Mouse (Mus musculus): ENCODE data around the gene Krt9.

Gene Krt9

DNA sequence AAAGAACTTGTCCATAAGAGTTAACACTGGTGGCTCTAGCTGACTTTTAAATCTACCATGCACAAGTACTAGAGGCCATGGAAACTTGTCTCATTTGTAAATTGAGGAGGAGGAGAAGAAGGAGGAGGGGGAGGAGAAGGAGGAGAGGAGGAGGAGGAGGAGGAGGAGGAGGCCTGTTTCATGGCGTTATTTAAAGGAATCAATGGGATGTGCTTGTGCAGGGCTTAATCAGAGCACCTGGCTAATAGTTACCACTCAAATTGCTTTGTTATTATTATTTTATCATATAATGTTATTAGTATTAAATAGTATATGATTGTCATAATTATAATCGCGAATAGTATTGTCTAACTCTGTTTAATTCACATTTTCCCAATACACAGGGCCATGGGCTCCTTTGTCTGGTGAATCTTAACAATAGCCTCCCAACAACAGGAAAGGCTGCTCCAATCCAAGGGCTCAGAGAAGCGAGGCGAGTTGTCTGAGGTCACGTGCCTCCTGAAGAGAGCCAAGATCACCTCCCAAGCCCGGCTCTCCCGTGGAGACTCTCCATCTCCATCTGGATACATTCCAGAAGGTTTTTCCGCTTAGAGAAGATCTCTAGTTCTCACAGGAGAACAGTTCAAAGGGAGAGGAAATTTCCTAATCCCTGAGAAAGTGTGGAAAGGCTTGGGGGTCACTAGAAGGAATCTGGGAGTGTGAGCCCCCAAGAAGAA is 44.3 kb downstream of the Krt9 start, which contains the start of gene Krt19:
TSS of gene Krt19 (minus strand) at position 51 of the 716 bp plus-strand sequence.
- DNase-seq = peak in 1 of 2 experiments; percentile 18

DNA sequence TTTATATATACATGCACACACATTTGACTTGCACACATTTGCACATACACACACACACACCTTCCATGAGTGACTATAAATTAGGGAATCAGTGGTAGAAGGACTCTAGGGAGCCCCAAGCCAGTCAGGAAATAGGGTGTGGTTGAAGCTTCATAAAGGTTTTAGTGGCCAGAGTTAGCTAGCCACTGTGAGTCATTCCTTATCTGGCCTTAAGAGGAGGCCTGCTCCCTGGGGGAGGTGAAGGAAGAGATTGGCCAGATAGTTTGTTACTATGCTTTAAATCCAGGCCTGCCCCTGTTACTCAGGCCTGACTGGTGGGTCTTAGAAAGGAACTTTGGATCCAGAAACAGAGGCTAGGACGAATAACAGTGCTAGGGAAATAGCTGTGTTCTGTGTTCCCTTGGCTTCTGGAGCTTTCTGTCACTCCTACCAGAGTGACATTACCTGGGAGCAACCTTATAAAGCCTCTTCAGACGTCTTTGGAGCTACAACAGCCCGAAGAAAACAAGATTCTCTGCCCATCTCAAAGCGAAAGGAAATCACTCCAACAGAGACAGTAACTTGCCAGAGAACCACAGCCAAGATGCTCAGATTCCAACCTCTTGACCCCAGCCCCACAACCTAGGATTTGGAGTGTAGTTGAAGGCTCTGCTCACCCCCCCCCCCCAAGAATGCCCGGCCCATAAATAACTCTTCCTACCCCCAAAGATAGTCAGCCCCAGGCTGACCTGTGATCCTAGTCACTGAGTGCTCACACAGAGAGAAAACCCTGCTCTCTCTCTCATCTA is 45.3 kb downstream of the Krt9 start:
- DNase-seq = no peak

DNA sequence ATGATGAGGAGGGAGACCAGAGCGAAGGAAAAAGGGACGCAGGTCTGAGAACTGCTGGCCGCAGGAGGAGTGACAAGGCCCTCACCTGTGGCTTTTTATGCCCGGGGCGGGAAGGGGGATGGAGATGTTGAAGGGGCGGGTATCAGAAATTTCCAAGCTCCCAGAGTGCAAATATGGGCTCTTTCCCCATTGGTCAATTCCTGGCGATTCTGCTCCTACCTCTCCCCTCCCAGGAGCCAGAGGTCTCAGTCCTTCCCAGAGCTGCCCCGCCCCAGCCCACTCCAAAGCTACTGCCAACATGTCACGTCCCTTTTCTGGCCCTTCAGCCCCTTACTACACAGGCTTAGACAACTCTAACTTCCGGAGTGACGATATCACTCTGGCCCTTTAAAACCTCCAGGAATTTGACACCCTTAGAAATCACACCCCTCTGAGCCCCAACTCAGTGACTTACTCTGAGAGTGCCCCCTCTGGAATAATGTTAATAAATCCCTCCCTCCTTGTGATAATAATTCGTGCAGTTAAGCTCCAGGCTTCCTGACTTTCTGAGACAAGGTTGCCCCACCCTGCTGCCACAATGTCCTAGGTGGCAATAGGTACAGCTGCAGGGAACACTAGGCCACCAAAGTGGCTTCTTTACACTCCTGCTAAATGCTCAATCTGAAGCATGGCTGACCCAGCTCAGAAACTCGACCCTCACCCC is 47.0 kb downstream of the Krt9 start:
- no peak for DNase-seq

DNA sequence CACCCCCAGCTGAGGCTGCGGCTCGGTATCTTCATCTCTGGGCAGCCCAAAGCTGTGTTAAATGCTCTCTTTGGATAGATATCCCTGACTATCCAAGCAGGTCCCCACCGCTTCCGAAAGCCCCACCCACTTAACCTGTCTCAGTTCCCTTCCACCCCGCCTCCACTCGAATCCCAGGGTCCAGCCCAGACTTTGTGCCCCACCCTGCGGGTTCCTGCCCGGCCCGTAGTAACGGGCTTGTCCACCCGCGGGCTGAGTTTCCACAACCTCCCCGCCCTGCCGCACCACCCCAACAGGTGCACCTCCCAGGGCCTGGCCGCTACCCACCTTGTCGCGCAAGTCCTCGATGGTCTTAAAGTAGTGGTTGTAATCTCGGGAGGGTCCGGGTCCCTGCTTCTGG is 47.9 kb downstream of the Krt9 start:
- DNase-seq = no peak

DNA sequence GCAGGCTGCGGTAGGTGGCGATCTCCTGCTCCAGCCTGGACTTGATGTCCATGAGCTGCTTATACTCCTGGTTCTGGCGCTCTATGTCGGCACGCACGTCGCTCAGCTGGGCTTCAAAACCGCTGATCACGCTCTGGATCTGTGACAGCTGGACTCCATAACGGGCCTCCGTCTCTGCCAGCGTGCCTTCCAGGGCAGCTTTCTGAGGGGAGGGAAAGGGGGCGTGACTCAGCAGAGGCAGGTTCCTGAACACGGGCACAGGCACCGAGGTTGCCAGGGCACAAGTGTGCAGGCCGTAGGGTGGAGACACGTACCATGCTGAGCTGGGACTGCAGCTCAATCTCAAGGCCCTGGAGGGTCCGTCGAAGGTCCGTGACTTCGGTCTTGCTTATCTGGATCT is 52.1 kb downstream of the Krt9 start:
- DNase-seq = no peak

DNA sequence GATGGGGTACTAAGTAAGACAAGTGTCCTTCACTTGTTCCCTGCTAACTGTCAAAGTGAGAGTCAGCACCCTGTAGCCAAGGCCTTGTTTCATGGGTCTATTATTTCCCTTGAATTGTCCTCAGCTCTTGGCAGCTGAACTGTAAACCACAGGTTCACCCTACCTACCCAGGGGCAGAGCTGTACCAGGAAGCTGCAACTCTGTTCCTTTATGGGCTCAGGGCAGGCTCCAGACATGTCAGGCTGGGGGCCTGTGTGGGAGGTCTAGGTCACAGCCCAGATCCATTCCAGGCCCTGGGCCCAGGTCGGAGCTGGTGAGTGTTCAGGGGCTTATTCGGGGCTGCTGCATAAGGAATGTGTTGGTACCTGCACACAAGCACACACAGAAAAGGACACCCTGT is 53.7 kb downstream of the Krt9 start:
- no peak for DNase-seq

DNA sequence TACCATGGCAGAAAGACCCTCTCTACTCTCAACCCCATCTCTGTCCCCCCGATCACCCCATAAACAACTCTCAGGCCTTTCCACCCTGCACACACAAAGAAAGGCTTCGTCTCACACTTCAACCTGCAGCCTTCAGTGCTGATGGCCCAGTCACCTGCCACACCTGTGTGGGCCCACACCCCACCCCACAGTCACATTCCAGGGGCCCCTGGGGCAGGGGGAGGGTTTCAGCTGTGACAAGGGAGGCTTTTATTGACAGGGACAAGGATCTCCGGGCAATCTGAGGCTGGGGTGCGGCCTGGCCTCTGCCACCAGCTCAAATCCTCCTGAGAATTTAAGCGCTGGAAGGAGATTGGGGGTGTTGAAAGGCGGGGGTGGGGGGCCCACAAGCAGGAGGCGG is 54.2 kb downstream of the Krt9 start:
- DNase-seq = no peak

DNA sequence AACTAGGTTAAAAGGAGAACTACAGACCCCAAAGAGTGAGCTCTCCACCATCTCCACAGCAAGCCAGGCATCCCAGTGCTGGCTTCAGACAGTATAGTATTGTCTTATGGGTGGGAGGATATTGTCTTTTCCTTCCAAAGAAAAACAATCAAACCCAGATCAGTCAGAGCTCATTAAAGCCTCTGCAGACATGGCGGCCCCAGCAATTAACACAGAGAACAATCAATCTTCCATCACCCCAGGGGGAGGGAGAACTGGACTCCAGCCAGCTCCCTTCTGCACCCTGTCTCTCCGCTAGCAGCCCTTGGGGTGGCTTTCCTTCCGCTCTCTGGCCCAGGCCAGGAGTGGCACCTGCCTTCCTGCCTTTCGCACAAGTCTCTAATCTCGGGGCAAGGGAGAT is 55.4 kb downstream of the Krt9 start:
- DNase-seq = no peak
